Mouse (Mus musculus): ENCODE measurements around the gene Zdhhc12. TPM values are rescaled to one million over a fixed set of nuclear protein-coding genes. Genes with fewer than 3 reads are reported as not detected.

Gene Zdhhc12
- polyA plus RNA-seq, 1 experiment from 2014 or later, result 24.0 TPM

- WGBS, result 58% methylated on average over 6 of the region's 6 CpGs
- ATAC-seq (ENCODE audit: insufficient number of reproducible peaks, insufficient read depth, low FRiP score, low TSS enrichment, low read depth), result no peak
- H3K4me1 ChIP-seq, result peaks cover 16% of the 10 kb centered on the region
- peak overlapping the region; percentile 62 for H3K4me3 ChIP-seq
- H3K36me3 ChIP-seq, result peaks cover 23% of the 10 kb centered on the region
- no peaks in the 10 kb centered on the region for H3K27me3 ChIP-seq
- peak overlapping the region; percentile 88 for H3K27ac ChIP-seq
- H3K9ac ChIP-seq, result peak overlapping the region; percentile 74; the same call in 1 of the 2 replicates
- H3K9me3 ChIP-seq, result no peaks in the 10 kb centered on the region
- H3K4me2 ChIP-seq, result peak overlapping the region; percentile 92
Observed at GRCm38 (mm10) chr2:30076959-30077358, 16.5 kb downstream of the Zdhhc12 start.

DNA sequence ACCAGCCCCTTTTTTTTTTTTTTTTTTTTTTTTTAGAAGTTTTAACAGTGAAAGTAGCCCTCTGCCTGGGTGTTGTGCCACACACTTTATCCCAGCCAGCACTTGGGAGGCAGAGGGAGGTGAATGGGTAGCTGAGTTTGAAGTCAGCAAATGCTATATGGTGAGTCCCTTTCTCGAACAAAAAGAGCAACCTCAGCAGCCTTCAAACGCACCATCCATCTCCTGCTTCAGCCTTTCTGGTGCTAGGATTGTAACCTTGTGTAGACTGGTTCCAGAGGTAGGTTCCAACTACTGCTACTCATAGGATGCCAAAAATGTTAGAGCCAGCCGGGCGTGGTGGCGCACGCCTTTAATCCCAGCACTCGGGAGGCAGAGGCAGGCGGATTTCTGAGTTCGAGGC is 17.0 kb downstream of the Zdhhc12 start:
- Histone ChIP-seq H3K4me3 (no peak overlapping the region), H3K4me2 (no peak overlapping the region), H3K9me3 (no peaks in the 10 kb centered on the region), H3K4me1 (peaks cover 16% of the 10 kb centered on the region), H3K9ac (no peak overlapping the region), H3K36me3 (peaks cover 26% of the 10 kb centered on the region), H3K27me3 (no peaks in the 10 kb centered on the region), H3K27ac (no peak overlapping the region)
- ATAC-seq (ENCODE audit: insufficient number of reproducible peaks, insufficient read depth, low FRiP score, low TSS enrichment, low read depth), result no peak
- WGBS, result 90% methylated on average over 9 of the region's 9 CpGs

DNA sequence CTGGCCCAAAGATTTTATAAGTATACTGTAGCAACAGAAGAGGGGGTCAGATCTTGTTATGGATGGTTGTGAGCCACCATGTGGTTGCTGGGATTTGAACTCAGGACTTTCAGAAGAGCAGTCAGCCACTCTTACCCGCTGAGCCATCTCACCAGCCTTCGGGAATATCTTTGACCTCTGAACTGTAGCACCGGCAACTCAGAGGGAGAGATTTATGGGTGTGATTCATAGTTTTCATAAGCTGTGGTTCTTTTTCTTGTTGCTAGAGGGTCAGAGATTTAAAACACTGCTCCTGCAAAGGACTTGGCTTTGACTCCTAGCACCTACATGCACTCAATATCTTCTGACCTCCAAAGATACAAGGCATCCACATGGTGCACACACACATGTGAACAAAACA is 17.8 kb downstream of the Zdhhc12 start:
- WGBS, result 89% methylated on average over 3 of the region's 3 CpGs
- Histone ChIP-seq H3K9me3 (no peaks in the 10 kb centered on the region), H3K4me3 (no peak overlapping the region), H3K9ac (no peak overlapping the region), H3K27me3 (no peaks in the 10 kb centered on the region), H3K4me1 (peaks cover 16% of the 10 kb centered on the region), H3K27ac (no peak overlapping the region), H3K4me2 (no peak overlapping the region), H3K36me3 (peaks cover 24% of the 10 kb centered on the region)
- ATAC-seq (ENCODE audit: insufficient number of reproducible peaks, insufficient read depth, low FRiP score, low TSS enrichment, low read depth), result no peak

GRCm38 (mm10) chr2:30073285-30073684 is 20.2 kb downstream of the Zdhhc12 start:
- no peak overlapping the region for H3K4me2 ChIP-seq
- peaks cover 12% of the 10 kb centered on the region for H3K4me1 ChIP-seq
- 74% methylated on average over 3 of the region's 3 CpGs for WGBS
- H3K4me3 ChIP-seq, result no peak overlapping the region
- no peak overlapping the region for H3K27ac ChIP-seq
- no peak for ATAC-seq (ENCODE audit: insufficient number of reproducible peaks, insufficient read depth, low FRiP score, low TSS enrichment, low read depth)
- no peaks in the 10 kb centered on the region for H3K27me3 ChIP-seq
- peaks cover 47% of the 10 kb centered on the region for H3K36me3 ChIP-seq
- H3K9me3 ChIP-seq, result no peaks in the 10 kb centered on the region
- no peak overlapping the region for H3K9ac ChIP-seq

DNA sequence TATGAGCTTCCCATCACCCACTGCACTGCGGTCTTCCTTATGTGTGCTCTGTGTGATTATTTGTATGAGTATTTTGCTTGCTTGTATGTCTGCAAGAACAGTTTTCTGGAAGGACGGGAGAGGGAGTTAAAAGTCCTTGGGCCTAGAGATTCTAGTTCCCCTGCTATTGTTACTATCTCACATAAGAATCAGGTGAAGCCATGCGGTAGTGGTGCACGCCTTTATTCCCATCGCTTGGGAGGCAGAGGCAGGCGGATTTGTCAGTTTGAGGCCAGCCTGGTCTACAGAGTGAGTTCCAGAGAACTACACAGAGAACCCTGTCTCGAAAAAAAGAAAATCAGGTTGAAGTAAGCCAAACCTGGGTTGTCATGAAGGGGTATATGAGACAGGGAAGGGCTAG is 20.6 kb downstream of the Zdhhc12 start:
- Histone ChIP-seq H3K27me3 (no peaks in the 10 kb centered on the region), H3K9me3 (no peaks in the 10 kb centered on the region), H3K4me1 (peaks cover 13% of the 10 kb centered on the region), H3K4me3 (no peak overlapping the region), H3K36me3 (peaks cover 49% of the 10 kb centered on the region), H3K27ac (no peak overlapping the region; the same call in 1 of the 2 replicates), H3K4me2 (no peak overlapping the region), H3K9ac (no peak overlapping the region)
- WGBS, result 81% methylated on average over 7 of the region's 7 CpGs
- no peak for ATAC-seq (ENCODE audit: insufficient number of reproducible peaks, insufficient read depth, low FRiP score, low TSS enrichment, low read depth)

GRCm38 (mm10) chr2:30067962-30068361 is 25.5 kb downstream of the Zdhhc12 start:
- Histone ChIP-seq H3K9me3 (no peaks in the 10 kb centered on the region), H3K27ac (no peak overlapping the region), H3K4me3 (peak overlapping the region; percentile 80), H3K4me2 (peak overlapping the region; percentile 62), H3K4me1 (peaks cover 35% of the 10 kb centered on the region), H3K36me3 (peaks cover 37% of the 10 kb centered on the region), H3K9ac (peak overlapping the region; percentile 99), H3K27me3 (no peaks in the 10 kb centered on the region)
- WGBS, result 18% methylated on average over 7 of the region's 7 CpGs
- no peak for ATAC-seq (ENCODE audit: insufficient number of reproducible peaks, insufficient read depth, low FRiP score, low TSS enrichment, low read depth)

- ATAC-seq (ENCODE audit: insufficient number of reproducible peaks, insufficient read depth, low FRiP score, low TSS enrichment, low read depth), result peak; percentile 1; the same call in 1 of the 2 replicates
- Histone ChIP-seq H3K4me1 (peaks cover 36% of the 10 kb centered on the region), H3K4me3 (peak overlapping the region; percentile 80), H3K4me2 (peak overlapping the region; percentile 62), H3K27me3 (no peaks in the 10 kb centered on the region), H3K36me3 (peaks cover 30% of the 10 kb centered on the region), H3K27ac (peak overlapping the region; percentile 100), H3K9ac (peak overlapping the region; percentile 99), H3K9me3 (no peaks in the 10 kb centered on the region)
- under 1% methylated on average over 63 of the region's 69 CpGs for WGBS
Observed at GRCm38 (mm10) chr2:30067031-30067888, 26.2 kb downstream of the Zdhhc12 start.

GRCm38 (mm10) chr2:30066046-30066901 is 27.2 kb downstream of the Zdhhc12 start:
- H3K4me1 ChIP-seq, result peaks cover 39% of the 10 kb centered on the region
- H3K36me3 ChIP-seq, result peaks cover 27% of the 10 kb centered on the region
- under 1% methylated on average over 72 of the region's 101 CpGs for whole genome bisulfite sequencing
- peak overlapping the region; percentile 80 for H3K4me3 ChIP-seq
- peak; percentile 93 for ATAC-seq (ENCODE audit: insufficient number of reproducible peaks, insufficient read depth, low FRiP score, low TSS enrichment, low read depth)
- H3K4me2 ChIP-seq, result peak overlapping the region; percentile 62
- no peaks in the 10 kb centered on the region for H3K9me3 ChIP-seq
- no peaks in the 10 kb centered on the region for H3K27me3 ChIP-seq
- peak overlapping the region; percentile 99 for H3K9ac ChIP-seq
- H3K27ac ChIP-seq, result peak overlapping the region; percentile 100

GRCm38 (mm10) chr2:30064298-30064697 is 29.1 kb downstream of the Zdhhc12 start:
- peaks cover 42% of the 10 kb centered on the region for H3K4me1 ChIP-seq
- peak overlapping the region; percentile 85; the same call in 1 of the 2 replicates for H3K9ac ChIP-seq
- 35% methylated on average over 3 of the region's 3 CpGs for WGBS

DNA sequence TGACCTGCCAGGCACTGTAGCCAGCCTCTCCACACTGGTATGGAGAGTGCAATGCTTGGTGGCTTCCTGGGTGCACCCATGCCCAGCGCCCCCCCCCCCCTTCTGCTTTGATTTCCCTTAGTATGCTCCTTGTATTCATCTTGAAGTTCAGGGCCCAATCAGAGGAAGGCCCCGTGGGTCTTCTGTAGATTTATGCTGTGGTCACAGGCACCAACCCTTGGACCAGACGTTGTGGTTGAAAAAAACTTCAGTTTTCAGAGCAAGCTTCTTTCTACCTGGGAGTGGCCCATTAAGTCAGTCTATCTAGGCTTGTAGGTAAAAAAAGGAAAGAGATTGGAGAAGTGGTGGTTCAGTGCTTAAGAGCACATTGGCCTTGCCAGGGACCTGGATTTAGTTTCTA is 29.7 kb downstream of the Zdhhc12 start:
- 7% methylated on average over 3 of the region's 3 CpGs for WGBS
- Histone ChIP-seq H3K27ac (peak overlapping the region; percentile 96), H3K9ac (peak overlapping the region; percentile 85)

More at GRCm38 (mm10) chr2:30064298-30064697, 29.1 kb downstream of the Zdhhc12 start:
- Histone ChIP-seq H3K4me2 (peak overlapping the region; percentile 83), H3K9me3 (no peaks in the 10 kb centered on the region), H3K27ac (no peak overlapping the region), H3K27me3 (no peaks in the 10 kb centered on the region), H3K36me3 (peaks cover 12% of the 10 kb centered on the region), H3K4me3 (peak overlapping the region; percentile 68)
- no peak for ATAC-seq (ENCODE audit: insufficient number of reproducible peaks, insufficient read depth, low FRiP score, low TSS enrichment, low read depth)

GRCm38 (mm10) chr2:30063235-30063634 is 30.2 kb downstream of the Zdhhc12 start:
- Histone ChIP-seq H3K36me3 (peaks cover 1% of the 10 kb centered on the region), H3K4me1 (peaks cover 37% of the 10 kb centered on the region), H3K27ac (peak overlapping the region; percentile 96), H3K9ac (peak overlapping the region; percentile 85), H3K4me3 (peak overlapping the region; percentile 68), H3K9me3 (no peaks in the 10 kb centered on the region), H3K27me3 (no peaks in the 10 kb centered on the region), H3K4me2 (peak overlapping the region; percentile 83)
- WGBS, result 6% methylated on average over 8 of the region's 8 CpGs
- ATAC-seq (ENCODE audit: insufficient number of reproducible peaks, insufficient read depth, low FRiP score, low TSS enrichment, low read depth), result no peak

More for the DNA sequence above, 29.7 kb downstream of the Zdhhc12 start:
- peak overlapping the region; percentile 68 for H3K4me3 ChIP-seq
- peak overlapping the region; percentile 83 for H3K4me2 ChIP-seq
- H3K27me3 ChIP-seq, result no peaks in the 10 kb centered on the region
- H3K36me3 ChIP-seq, result peaks cover 7% of the 10 kb centered on the region
- H3K9me3 ChIP-seq, result no peaks in the 10 kb centered on the region
- no peak for ATAC-seq (ENCODE audit: insufficient number of reproducible peaks, insufficient read depth, low FRiP score, low TSS enrichment, low read depth)
- H3K4me1 ChIP-seq, result peaks cover 42% of the 10 kb centered on the region

All from embryonic facial prominence, embryonic 13.5 days (tissue).